Mouse (Mus musculus) Muller cell, postnatal 12 days (primary cell): Measurements from ENCODE around the gene Prkca.

Source experiments
- DNase-seq: peaks from one replicate; pipeline ENCODE4 v3.0.0-alpha.2; 2015; ENCODE audit errors: inconsistent ontology term

The Prkca gene

DNA sequence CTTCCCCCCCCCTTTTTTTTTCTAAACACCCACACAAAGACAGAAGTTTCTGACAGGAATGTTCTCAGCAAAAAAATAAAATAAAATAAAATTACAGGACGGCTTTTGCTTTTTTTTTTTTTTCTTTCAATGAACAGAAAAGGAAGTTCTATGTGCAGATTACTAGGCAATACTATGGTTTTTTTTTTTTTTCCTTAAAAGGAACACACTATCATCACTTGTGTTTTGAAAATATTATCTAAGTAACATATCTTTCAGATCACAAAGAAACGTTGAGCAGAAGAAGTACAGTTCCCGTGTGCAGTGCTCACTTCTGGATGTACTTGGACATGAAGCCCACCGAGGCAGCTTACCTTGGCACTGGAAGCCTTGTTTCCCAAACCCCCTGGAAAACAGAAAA is 3.4 kb downstream of the Prkca start:
- no peak for DNase-seq

DNA sequence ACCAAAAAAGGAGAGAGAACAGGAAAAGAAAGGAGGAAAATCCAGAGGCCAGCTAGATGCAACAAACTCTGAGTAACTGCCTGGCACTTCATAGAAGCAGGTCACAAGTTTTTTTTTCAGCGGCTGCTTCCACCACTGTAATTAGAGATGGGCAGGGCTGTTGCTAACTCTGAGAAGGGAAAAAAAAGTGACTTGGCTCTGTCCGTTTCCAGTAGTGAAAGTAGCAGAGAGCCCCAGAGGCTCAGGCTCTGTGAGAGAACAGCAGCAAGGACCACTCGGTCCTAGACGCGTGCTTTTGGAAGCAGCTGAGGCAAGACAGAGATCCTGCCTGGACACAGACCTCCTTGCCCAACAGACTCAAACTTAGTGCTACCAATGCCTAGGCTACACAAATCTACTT is 7.3 kb downstream of the Prkca start:
- DNase-seq: peak; percentile 81

DNA sequence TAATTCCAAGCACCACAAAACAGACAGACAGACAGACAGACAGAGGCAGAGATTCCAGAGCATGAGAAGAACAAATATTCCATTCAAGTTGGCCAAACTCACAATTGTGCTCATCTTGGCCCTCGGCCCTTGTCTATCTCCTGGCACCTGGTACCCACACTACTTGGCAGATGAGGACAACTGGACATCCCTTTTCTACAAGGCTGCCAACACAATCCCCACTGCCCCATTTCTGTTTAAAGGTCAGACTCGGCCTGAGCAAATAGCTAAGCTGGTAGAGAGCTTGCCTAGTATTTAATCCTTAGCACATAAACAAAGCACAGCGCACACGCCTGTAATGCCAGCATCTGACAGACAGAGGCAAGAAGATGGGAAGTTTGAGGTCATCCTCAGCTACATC is 8.2 kb downstream of the Prkca start:
- peak; percentile 27 for DNase-seq

DNA sequence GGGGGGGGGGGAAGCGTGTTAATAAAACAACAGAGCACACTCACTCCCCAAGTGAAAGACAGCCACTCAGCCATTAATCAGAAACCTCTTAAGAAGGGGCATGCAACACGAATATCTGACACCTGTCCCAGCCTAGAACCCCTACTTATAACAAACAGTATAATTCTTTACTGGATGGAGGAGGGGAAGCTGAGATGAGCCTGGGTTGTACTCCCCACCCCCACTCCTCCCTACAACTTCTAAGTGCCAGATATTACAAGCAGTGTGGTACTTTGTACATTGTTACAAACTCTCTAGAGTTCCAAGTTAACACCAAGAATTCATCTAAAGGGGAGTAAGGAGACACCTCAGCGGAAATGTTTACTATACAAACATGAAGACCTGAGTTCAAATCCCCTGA is 9.1 kb downstream of the Prkca start:
- no peak for DNase-seq

DNA sequence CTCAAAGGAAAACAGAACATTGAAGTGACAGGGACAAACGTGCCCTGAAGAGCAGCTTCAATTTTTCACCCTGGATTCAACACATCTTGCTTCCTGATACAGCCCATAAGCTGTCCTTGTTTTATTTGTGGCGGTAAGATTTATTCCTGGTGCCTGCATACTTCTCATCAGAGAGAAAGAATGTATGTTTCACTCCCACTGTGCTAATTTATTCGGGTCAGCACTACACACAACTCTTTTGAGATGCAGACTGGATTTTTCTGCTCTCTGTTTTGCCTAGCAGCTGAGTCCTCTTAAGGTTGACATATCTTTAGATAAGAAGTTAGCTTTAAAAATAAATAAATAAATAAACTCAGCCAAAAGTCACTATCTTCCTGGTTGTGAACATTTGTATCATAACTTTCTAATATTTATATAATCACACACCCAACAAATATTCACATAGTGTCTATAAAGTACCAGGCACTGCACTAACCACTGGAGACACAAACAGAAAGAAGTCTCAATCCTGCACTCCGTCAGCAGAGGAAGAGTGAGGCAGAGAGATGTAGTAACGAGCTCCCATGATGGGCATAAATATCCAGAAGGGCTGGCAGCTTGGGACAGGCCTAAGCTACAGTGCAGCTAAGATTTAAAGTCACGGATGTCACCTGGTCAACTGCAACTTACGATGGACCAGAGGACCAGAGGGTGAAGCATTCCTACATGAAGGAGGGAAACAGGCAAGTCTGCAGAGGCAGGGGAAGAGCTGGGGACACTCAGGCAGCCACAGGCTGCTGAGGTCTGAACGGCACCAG is 9.9 kb downstream of the Prkca start:
- DNase-seq: no peak

DNA sequence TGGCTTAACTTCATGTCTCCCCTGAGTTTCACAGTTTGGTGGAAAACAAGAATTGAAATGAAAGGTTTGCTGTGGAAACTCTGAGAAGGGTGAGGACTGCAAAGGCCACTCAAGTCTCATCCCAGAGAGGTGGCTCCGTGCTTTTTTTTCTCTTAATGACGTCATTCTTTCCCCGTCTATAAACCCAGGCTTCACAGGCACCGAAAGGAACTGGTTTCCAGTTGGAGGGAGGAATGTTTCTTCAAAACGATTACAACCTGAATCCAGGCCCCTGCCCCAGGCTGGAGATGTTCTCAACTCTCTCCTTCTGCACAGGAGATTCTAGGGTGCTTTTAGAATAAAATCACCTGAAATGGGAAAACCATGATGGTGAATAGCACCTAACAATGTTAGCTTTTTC is 10.7 kb downstream of the Prkca start:
- DNase-seq: no peak

DNA sequence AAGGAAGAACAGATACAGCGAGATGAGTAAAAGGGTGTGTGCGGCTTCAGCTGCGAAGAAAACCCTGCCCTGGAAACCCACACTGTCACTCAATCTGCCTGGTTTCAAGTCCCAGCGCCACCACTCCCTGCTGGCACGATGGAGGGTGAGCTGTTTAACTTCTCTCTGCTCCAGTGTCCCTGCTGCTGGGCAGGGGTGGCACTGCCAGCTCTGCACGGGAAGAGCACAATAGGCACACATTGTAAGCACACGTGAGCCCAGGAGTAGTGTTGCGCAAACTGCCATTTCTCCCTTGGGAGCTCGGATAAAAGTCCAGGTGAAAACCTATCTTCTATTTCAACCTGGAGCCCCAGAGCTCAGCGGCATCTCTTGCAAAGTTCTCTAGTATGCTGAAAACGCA is 12.9 kb downstream of the Prkca start:
- no peak for DNase-seq

DNA sequence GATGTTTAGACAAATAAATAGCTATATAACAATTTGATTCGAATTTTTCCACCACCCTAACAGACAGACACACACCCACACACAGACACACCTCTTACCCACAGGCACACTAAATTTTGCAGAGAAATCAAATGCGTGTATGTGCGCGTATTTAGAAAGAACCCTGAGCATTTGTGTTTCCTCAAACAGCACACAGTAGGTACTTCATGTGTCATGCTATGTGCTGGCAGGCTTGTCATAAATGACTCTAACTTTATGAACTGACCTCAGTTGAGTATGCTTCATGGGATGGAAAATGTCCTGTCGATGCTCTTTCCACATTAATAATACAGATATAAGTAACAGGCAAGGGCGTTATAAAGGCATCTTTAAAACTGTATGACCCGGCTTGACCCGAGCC is 17.8 kb downstream of the Prkca start:
- DNase-seq: no peak

DNA sequence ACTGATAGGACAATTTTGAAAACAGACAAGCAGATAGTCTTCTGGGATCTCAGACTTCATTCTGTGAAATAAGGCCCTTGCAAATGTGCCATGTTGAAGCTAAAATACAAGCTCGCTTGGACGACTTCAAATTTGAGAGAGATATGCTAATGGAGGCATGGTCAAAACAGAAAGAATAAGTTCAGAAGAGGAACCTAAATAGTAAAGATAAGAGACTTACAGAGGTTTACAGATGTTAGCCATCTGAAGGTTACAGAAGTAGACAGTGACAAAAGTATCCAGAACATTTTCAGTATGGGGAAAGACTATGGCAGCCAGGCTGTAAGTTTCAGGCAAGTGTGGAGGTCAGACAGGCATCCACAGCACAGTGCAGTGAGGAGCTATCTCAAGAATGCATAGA is 21.6 kb downstream of the Prkca start:
- DNase-seq: no peak

DNA sequence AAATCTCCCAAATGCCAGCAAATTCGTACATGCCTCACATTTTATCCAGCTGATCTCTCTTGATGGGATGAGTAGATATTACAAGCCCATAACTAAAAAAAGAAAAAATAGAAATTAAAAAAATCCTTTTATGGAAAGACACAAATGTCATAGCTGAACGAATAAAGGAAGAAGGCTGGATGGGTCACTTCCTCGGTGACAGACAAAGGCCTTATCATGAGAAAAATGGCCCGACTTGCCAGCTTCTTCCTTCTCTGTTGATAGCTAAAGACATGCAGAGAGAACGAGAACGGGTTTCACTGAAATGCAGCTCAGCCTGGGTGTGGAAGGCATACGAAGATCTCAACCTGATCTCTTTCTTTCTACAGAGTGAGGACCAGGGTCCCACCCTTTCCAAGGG is 23.2 kb downstream of the Prkca start:
- DNase-seq: no peak

DNA sequence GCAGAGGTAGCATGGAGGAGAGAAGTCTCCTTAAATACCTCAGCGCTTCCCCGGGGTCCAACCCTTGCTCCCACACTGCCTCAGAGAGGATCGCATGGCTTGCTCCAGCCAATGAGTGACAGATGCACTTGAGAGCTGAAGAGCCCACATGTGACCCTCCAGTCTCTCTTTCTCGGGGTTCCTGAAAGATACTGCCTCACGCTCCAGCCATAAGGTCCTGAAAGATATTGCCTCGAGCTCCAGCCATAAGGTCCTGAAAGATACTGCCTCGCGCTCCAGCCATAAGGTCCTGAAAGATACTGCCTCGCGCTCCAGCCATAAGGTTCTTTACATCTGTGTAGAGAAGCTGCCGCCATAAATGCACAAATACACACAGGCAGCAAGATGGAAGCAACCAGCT is 24.6 kb downstream of the Prkca start:
- no peak for DNase-seq

DNA sequence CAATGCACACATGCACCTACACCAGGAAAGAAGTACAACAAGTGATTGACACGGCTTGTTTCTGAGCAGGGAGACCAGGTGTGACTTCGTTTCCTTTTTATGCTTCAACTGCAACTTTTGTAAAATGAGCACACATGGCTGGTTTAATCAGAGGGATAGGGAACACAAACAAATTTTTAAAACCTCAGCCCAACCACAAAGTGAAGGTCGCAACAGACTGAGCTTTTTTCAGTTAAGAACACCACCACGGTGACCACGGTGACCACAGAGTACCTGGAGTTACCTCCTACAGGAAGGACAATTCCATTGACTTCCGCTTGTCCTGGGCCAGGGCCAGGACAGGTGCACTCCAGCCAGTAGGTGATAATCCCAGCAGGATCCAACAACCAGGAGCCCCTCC is 25.9 kb downstream of the Prkca start:
- no peak for DNase-seq

DNA sequence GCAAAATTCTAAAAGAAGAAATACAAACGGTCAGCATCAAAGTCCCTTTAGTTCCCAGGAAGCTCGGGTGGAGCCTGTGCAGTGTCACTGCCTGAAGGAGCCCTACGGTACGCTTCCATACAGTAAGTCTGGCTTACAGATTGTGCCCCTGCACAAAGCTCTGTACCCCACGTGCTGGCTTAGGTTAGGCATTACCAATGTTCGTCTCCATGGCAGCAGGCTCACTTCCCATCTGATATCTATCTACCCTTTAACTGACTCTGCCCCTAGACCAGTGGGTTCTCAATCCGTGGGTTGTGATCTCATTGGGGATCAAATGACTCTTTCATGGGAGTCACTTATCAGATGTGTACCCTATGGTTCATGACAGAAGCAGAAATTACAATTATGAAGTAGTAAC is 28.0 kb downstream of the Prkca start:
- DNase-seq: no peak

DNA sequence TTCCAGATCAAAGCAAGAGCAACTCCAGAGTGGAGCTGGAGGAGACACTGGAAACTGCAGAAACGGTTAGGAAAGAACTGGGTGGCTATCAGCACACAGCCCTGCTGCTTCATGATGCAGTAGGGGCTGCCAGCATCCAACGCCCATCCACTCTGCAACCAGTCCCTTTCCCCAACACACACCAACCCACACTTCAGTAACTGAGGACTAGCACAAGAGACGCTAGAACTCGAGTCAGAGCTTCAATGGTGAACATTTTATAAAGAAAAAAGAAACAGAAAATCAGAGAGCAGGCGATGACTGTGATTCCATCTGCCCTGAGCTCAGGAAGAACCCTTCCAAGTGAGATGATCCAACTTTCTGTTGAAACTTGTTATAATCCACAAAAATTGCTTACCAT is 31.2 kb downstream of the Prkca start:
- no peak for DNase-seq

DNA sequence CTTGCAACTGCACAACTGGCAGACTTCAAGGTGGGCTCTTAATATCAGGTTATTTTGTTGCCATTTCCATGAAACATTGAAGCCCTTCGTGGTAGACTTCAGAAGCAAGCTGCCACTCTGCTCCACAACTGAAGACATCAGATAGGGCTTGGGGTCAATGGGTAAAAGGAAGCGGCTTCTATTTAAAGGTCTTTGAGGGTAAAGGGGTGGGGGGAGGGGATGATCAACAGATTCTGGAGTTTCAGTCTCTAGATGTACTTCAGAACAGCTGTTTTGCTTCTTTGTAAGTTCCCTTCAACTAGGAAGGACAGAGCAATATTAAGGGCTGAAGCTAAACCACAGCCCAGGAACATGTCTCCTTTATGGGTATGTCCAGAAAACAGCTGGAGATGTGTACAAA is 31.8 kb downstream of the Prkca start:
- no peak for DNase-seq

DNA sequence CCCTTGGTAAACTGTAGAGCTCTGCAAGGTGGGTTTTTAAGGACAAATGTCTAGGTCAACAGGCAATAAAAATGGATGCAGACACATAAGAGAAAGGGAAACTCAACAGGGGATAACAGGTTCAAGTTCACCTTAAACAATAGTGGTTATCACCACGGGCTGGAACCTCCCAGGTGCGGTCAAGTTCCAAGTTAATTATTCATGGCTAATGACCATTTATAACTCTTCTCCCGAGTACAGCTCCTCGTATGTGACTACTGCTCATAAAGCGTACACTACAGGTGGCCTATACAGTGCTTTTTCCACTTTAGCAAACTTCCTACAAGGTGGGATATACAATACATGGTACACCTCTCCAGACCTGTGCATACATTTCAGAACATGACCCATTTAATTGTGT is 33.9 kb downstream of the Prkca start:
- no peak for DNase-seq

DNA sequence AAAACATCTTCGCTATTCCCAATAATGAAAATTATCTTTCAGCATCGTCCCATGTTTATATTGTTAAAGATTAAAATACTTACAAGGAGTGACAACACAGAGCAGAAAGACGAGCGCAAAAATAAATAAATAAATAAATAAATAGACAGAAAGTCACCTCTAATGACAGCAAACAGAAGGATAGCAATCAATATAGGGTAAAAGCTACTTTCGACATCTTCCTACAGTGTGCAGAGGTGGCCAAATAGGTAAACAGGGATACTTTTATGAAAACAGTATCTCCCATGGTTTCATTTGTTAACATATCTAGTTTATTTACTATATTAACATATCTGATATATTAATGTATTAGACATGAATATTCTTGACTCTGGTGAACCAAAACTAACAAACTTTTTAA is 35.5 kb downstream of the Prkca start:
- DNase-seq: no peak

DNA sequence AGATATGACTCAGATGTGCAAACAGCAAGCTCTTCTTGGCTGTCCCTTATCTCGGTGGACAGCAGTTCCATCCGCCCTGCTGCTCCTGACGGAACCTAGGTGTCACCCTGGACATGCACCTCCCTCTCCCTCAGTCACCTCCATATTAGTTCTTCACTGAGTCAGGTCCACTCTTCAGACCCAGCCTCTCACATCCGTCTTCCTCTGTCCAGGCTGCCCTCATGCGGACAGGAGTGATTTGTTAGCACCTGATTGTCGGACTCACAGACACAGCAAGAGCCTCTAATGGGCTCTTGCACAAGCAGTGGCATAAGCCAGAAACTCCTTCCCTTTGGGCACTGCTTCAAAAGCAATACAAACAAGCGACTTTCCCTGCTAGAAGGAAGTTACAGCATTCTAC is 36.5 kb downstream of the Prkca start:
- DNase-seq: no peak

DNA sequence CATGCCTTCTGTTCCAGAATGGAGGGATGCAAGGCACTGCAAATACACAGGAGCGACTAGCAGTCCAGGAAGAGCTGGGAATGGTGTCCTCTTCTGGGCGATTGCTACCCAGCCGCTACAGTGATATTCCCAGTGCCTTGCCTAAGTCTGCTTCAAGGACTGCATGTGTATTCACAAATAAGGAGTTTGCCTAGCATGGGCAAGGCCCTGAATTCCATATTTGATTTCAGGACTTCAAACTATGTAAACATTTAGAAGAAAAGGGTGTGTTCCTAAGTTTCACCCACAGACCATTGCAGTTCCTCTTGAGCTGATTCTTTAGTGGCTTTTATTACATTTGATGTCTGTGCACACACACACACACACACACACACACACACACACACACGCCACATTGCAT is 39.9 kb downstream of the Prkca start:
- DNase-seq: no peak

DNA sequence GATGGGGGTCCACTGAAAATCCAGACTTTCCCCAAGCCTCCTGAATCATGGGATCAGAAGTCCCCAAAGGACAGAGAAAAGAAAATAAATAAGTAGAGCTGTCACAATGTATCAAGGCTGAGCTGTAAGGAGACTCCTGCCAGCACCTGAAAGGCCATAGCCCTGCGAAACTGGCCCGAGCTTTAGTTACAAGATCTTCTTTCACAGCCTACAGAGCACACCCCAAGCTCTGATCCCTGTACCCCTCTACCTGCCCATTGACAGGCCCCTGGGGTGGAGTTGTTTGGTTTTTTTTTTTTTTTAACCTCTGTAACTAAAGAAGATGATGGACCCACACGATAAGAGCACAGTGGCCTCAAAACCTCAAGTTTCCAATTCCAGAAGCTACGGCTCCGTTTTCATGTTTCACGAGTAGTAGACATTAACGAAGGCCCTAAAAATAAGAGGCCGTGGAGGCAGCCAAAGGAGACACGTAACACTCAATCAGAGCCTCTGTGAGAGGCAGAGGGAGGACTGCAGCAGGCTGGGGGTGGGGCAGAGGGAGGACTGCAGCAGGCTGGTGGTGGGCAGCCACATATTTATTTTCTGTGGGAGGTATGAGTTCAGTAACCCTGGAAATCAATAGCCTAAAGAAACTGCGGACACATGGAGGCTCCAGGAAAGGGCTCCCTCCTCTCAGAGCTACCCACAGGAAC is 41.8 kb downstream of the Prkca start:
- no peak for DNase-seq

DNA sequence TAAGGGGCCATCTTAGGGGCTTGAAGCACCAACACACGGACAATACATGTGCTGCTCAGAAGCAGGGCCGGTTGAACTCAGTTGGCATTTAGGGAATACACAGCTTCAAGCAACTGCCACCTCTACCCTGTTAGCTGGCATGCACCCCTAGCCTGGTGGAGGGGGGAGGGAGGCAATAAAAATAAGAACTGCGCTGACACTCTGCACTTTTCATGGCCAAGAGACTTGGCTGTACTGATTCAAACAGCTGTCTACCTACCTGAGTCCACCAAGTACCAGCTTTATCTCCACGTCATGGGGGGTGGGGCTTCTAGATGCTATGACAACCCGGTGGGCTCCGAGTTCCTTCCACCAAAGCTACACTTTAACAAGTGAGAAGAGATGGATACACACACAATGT is 42.7 kb downstream of the Prkca start:
- no peak for DNase-seq

DNA sequence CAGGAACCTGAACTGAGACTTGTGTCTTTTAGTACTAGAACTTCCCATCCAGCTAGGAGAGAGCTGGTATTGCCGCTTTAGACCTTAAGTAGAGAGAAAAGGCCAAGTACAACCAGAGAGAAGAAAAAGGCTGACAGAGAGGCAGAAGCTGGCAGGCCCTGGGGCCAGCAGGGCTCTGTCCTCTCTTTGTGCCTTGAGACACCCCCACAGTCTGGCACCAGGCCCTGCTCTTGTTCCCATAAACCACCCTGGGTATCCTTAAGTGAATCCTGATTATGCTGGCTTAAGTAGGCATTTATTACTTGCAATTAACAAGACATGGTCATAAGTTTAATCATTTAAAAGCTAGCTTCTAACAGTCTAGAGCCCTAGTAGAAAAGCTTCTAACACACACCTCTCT is 43.3 kb downstream of the Prkca start:
- DNase-seq: peak; percentile 36

DNA sequence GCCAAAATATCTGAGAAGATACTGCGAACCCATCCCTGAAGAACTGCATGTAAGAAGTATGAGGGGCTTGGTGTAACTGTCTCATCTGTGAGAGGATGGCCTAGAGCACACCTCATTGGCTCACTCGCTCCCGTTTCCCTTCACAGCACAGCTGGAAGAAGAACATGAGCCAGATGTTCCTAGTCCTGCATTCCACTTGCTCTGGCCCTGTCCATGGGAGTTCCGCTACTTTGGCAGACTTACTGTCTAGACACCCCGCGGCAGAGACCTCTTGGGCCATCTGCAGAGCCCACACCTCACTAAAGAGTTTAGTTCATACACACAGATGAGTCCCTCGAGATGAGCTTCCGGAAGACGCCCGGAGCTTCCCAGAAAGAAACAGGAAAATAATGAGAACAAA is 43.8 kb downstream of the Prkca start:
- DNase-seq: no peak

DNA sequence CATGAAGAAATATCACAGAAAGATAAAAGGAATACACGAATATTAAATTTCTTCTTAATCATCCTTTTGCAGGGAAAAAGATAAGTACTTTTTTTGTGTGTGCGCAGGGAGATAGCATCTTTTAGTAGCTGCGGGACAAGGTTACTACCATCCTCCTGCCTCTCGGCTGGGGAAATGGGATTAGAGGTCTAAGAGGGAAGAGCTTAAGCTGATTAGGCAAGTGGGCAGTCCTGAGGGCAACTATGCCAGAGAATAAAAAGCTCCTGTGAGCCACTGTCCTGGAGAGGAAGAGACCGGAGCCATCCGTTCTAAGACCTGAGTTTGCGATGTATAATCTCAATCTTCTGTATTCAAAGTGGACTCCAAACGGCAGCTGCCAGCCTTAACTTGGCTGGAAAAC is 45.8 kb downstream of the Prkca start:
- DNase-seq: no peak
